Comparison of ENCODE assay signal across 8 mouse cellular contexts in genomic region chr17:35836178-35836965, GRCm38 (mm10). TPM values are rescaled to one million over a fixed set of nuclear protein-coding genes. Genes with fewer than 3 reads are reported as not detected.
DNase-seq lines count a peak whose midpoint lies in the region; ATAC-seq lines count a peak whose summit lies in the region.

No protein-coding gene starts in this region.

- peak overlapping the region; percentile 99 for H3K27ac ChIP-seq in heart, embryonic 13.5 days (replicated peaks)
- H3K27ac ChIP-seq in liver, embryonic 13.5 days, result peak overlapping the region; percentile 98
- peak overlapping the region; percentile 96 for H3K27ac ChIP-seq in stomach, embryonic 16.5 days (ENCODE audit: low read length)

- peaks cover 49% of the 10 kb centered on the region for H3K4me1 ChIP-seq in heart, embryonic 13.5 days
- H3K4me1 ChIP-seq in liver, embryonic 13.5 days (replicated peaks), result peaks cover 70% of the 10 kb centered on the region
- H3K4me1 ChIP-seq in stomach, embryonic 16.5 days (ENCODE audit: control insufficient read depth, insufficient read depth, low read length), result peaks cover 38% of the 10 kb centered on the region

- 7% methylated on average over 24 of the region's 24 CpGs for WGBS in heart, embryonic 13.5 days
- WGBS in liver, embryonic 13.5 days (ENCODE audit: insufficient replicate concordance), result 8% methylated on average over 24 of the region's 24 CpGs
- 5% methylated on average over 24 of the region's 24 CpGs for WGBS in stomach, embryonic 16.5 days

- peak overlapping the region; percentile 90 for H3K4me2 ChIP-seq in heart, embryonic 13.5 days
- peak overlapping the region; percentile 95 for H3K4me2 ChIP-seq in liver, embryonic 13.5 days
- peak overlapping the region; percentile 75 for H3K4me2 ChIP-seq in stomach, embryonic 16.5 days (ENCODE audit: low read depth, low read length)

- peaks cover 55% of the 10 kb centered on the region for H3K36me3 ChIP-seq in heart, embryonic 13.5 days
- H3K36me3 ChIP-seq in liver, embryonic 13.5 days, result peaks cover 49% of the 10 kb centered on the region
- H3K36me3 ChIP-seq in stomach, embryonic 16.5 days (ENCODE audit: control insufficient read depth, insufficient read depth, low read length), result peaks cover 29% of the 10 kb centered on the region

- H3K4me3 ChIP-seq in heart, embryonic 13.5 days, result peak overlapping the region; percentile 94
- peak overlapping the region; percentile 93 for H3K4me3 ChIP-seq in liver, embryonic 13.5 days (replicated peaks)
- H3K4me3 ChIP-seq in stomach, embryonic 16.5 days (replicated peaks; ENCODE audit: low read length), result peak overlapping the region; percentile 78

- H3K27me3 ChIP-seq in heart, embryonic 13.5 days (replicated peaks), result no peaks in the 10 kb centered on the region
- no peaks in the 10 kb centered on the region for H3K27me3 ChIP-seq in liver, embryonic 13.5 days
- H3K27me3 ChIP-seq in stomach, embryonic 16.5 days (ENCODE audit: control insufficient read depth, insufficient read depth, low read length), result no peaks in the 10 kb centered on the region

- peak; percentile 32; the same call in 1 of the 2 replicates for ATAC-seq in erythroid progenitor cell, adult 5-6 weeks (replicated peaks; ENCODE audit: low FRiP score, poor library complexity, severe bottlenecking)
- ATAC-seq in heart, embryonic 13.5 days (ENCODE audit: extremely low read depth, insufficient number of reproducible peaks, low FRiP score, low TSS enrichment), result no peak
- ATAC-seq in liver, embryonic 13.5 days (ENCODE audit: low read depth), result no peak
- no peak for ATAC-seq in stomach, embryonic 16.5 days (ENCODE audit: insufficient read depth, low FRiP score)

- no peaks in the 10 kb centered on the region for H3K9me3 ChIP-seq in heart, embryonic 13.5 days
- H3K9me3 ChIP-seq in liver, embryonic 13.5 days (replicated peaks), result no peaks in the 10 kb centered on the region
- no peaks in the 10 kb centered on the region for H3K9me3 ChIP-seq in stomach, embryonic 16.5 days (replicated peaks; ENCODE audit: control insufficient read depth, low read length)

- H3K9ac ChIP-seq in heart, embryonic 13.5 days, result peak overlapping the region; percentile 99
- H3K9ac ChIP-seq in liver, embryonic 13.5 days, result peak overlapping the region; percentile 98
- H3K9ac ChIP-seq in stomach, embryonic 16.5 days (ENCODE audit: low read length), result peak overlapping the region; percentile 94

- DNase-seq in CD4-positive, CD25-positive, alpha-beta regulatory T cell, adult 2 months (ENCODE audit: low read depth, low spot score), result peak; percentile 90
- DNase-seq in brain, embryonic 18.5 days (ENCODE audit: low read depth, low spot score), result peak; percentile 75
- peak; percentile 93 for DNase-seq in kidney, postnatal 14 days
- peak; percentile 64 for DNase-seq in liver, embryonic 13.5 days
- peak; percentile 65 for DNase-seq in neural tube, embryonic 10.5 days (ENCODE audit: extremely low spot score, low spot score)

RNA-seq across cellular contexts. Expression of gene Tubb5, which starts 1.7 kb away (rescaled TPM):
- 663 and 669 TPM in 2 replicates for total RNA-seq in erythroid progenitor cell, adult 5-6 weeks (2015; ENCODE audit: low replicate concordance)
- 760 and 914 TPM in 2 replicates for total RNA-seq in erythroid progenitor cell, adult 5-6 weeks (2017; ENCODE audit: low replicate concordance)
- 741 and 743 TPM in 2 replicates for polyA plus RNA-seq in heart, embryonic 13.5 days (2015; fragmentation: Nextera tagmentation; extraction: Ambion mirVana)
- polyA plus RNA-seq in liver, embryonic 13.5 days (2015; fragmentation: Nextera tagmentation; extraction: Ambion mirVana), result 520 and 547 TPM in 2 replicates
- polyA plus RNA-seq in stomach, embryonic 16.5 days (2015; fragmentation: Nextera tagmentation; extraction: Ambion mirVana), result 649 and 665 TPM in 2 replicates

RNA-seq across cellular contexts. Expression of gene Mdc1, which starts 4.9 kb away (rescaled TPM):
- total RNA-seq in erythroid progenitor cell, adult 5-6 weeks (2015; ENCODE audit: low replicate concordance), result 117 and 147 TPM in 2 replicates
- total RNA-seq in erythroid progenitor cell, adult 5-6 weeks (2017; ENCODE audit: low replicate concordance), result 31.0 and 57.1 TPM in 2 replicates
- polyA plus RNA-seq in heart, embryonic 13.5 days (2015; fragmentation: Nextera tagmentation; extraction: Ambion mirVana), result 17.7 and 18.4 TPM in 2 replicates
- 8.0 and 8.8 TPM in 2 replicates for polyA plus RNA-seq in liver, embryonic 13.5 days (2015; fragmentation: Nextera tagmentation; extraction: Ambion mirVana)
- 11.7 and 16.2 TPM in 2 replicates for polyA plus RNA-seq in stomach, embryonic 16.5 days (2015; fragmentation: Nextera tagmentation; extraction: Ambion mirVana)

RNA-seq across cellular contexts. Expression of gene Flot1, which starts 13.3 kb away (rescaled TPM):
- total RNA-seq in erythroid progenitor cell, adult 5-6 weeks (2015; ENCODE audit: low replicate concordance), result 19.3 and 32.8 TPM in 2 replicates
- 14.6 and 29.1 TPM in 2 replicates for total RNA-seq in erythroid progenitor cell, adult 5-6 weeks (2017; ENCODE audit: low replicate concordance)
- 81.1 and 99.0 TPM in 2 replicates for polyA plus RNA-seq in heart, embryonic 13.5 days (2015; fragmentation: Nextera tagmentation; extraction: Ambion mirVana)
- polyA plus RNA-seq in liver, embryonic 13.5 days (2015; fragmentation: Nextera tagmentation; extraction: Ambion mirVana), result 38.2 and 38.5 TPM in 2 replicates
- 55.8 and 58.2 TPM in 2 replicates for polyA plus RNA-seq in stomach, embryonic 16.5 days (2015; fragmentation: Nextera tagmentation; extraction: Ambion mirVana)

RNA-seq across cellular contexts. Expression of gene Ier3, which starts 14.9 kb away (rescaled TPM):
- 3.8 and 10.5 TPM in 2 replicates for total RNA-seq in erythroid progenitor cell, adult 5-6 weeks (2015; ENCODE audit: low replicate concordance)
- total RNA-seq in erythroid progenitor cell, adult 5-6 weeks (2017; ENCODE audit: low replicate concordance), result 0.51 and 4.0 TPM in 2 replicates
- polyA plus RNA-seq in heart, embryonic 13.5 days (2015; fragmentation: Nextera tagmentation; extraction: Ambion mirVana), result 41.7 and 49.9 TPM in 2 replicates
- polyA plus RNA-seq in liver, embryonic 13.5 days (2015; fragmentation: Nextera tagmentation; extraction: Ambion mirVana), result 21.6 and 23.2 TPM in 2 replicates
- polyA plus RNA-seq in stomach, embryonic 16.5 days (2015; fragmentation: Nextera tagmentation; extraction: Ambion mirVana), result 22.1 and 24.4 TPM in 2 replicates

RNA-seq across cellular contexts. Expression of gene Nrm, which starts 24.7 kb away (rescaled TPM):
- total RNA-seq in erythroid progenitor cell, adult 5-6 weeks (2015; ENCODE audit: low replicate concordance), result 32.8 and 36.0 TPM in 2 replicates
- total RNA-seq in erythroid progenitor cell, adult 5-6 weeks (2017; ENCODE audit: low replicate concordance), result 19.1 and 35.8 TPM in 2 replicates
- 43.5 and 50.5 TPM in 2 replicates for polyA plus RNA-seq in heart, embryonic 13.5 days (2015; fragmentation: Nextera tagmentation; extraction: Ambion mirVana)
- polyA plus RNA-seq in liver, embryonic 13.5 days (2015; fragmentation: Nextera tagmentation; extraction: Ambion mirVana), result 23.0 and 25.4 TPM in 2 replicates
- polyA plus RNA-seq in stomach, embryonic 16.5 days (2015; fragmentation: Nextera tagmentation; extraction: Ambion mirVana), result 48.9 and 51.5 TPM in 2 replicates
